In the genomic region with DNA sequence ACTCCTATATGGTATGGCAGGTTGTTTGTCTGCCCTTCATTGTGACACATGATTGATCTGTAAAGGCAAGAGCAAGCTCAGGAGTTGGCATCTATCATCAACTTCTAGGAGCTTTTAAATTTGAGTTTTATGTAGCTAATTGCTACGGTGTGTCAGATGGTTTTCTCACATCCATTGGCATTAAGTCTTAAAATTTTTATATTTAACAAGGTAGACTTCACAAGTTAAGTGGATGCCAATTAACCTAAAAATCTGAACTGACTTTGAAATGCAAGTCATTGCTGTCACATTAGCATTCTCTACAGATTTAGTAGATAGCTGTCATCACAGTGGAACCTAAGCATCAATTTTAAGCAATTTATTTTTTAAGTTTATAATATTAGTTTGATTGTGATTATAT, we compare ENCODE assay signal across 22 mouse cellular contexts.
A peak's percentile ranks its signal among the peaks of the same experiment; 100 is the strongest.
DNase-seq lines count a peak whose midpoint lies in the region; ATAC-seq and TF ChIP-seq lines count a peak whose summit lies in the region.
"Had no signal": no experiment of that assay in that cellular context is flagged by ENCODE, and none has a peak within 500 bp of the region (broad histone marks: within the 10 kb centered on the region; RNA-seq: fewer than 3 reads in every experiment).

No protein-coding gene starts in this region.

- DNase-seq in forebrain, embryonic 10.5 days (ENCODE audit: extremely low spot score, low spot score) = no peak
- no peak for DNase-seq in forebrain, embryonic 11.5 days (ENCODE audit: low spot score)
- DNase-seq in brain, embryonic 18.5 days (ENCODE audit: low read depth, low spot score) = peak; percentile 16
- peak; percentile 16 for DNase-seq in forebrain, postnatal 0 days
- DNase-seq in embryo, embryonic 9.5 days (ENCODE audit: extremely low spot score) = no peak
- DNase-seq: adrenal gland, adult 8-10 months; adrenal gland, postnatal 14 days; B cell, adult 2 months; cerebellum, adult 11-12 months; cerebellum, adult 2 months; cerebellum, adult 9-10 months; cerebellum, postnatal 10 days; cerebellum, postnatal 25 days had no signal

- H3K27ac ChIP-seq in forebrain, embryonic 13.5 days = no peak overlapping the region
- no peak overlapping the region for H3K27ac ChIP-seq in forebrain, embryonic 10.5 days
- no peak overlapping the region for H3K27ac ChIP-seq in forebrain, embryonic 15.5 days (replicated peaks)
- no peak overlapping the region for H3K27ac ChIP-seq in forebrain, embryonic 11.5 days (ENCODE audit: low read depth, low read length)
- no peak overlapping the region for H3K27ac ChIP-seq in forebrain, postnatal 0 days (ENCODE audit: low read depth, low read length)
- H3K27ac ChIP-seq in heart, embryonic 11.5 days (ENCODE audit: low read depth, low read length) = no peak overlapping the region
- H3K27ac ChIP-seq: embryonic facial prominence, embryonic 12.5 days had no signal

- H3K4me3 ChIP-seq in forebrain, embryonic 13.5 days = no peak overlapping the region
- no peak overlapping the region for H3K4me3 ChIP-seq in forebrain, embryonic 10.5 days
- no peak overlapping the region for H3K4me3 ChIP-seq in forebrain, embryonic 15.5 days
- no peak overlapping the region for H3K4me3 ChIP-seq in forebrain, embryonic 11.5 days (ENCODE audit: low read depth, low read length)
- H3K4me3 ChIP-seq in forebrain, postnatal 0 days (ENCODE audit: low read depth, low read length) = no peak overlapping the region
- no peak overlapping the region for H3K4me3 ChIP-seq in heart, embryonic 11.5 days (ENCODE audit: low read depth, low read length)
- H3K4me3 ChIP-seq: embryonic facial prominence, embryonic 12.5 days had no signal

- WGBS in forebrain, embryonic 13.5 days = 77% methylated on average over 1 of the region's 1 CpGs
- WGBS in forebrain, embryonic 10.5 days = 90% methylated on average over 1 of the region's 1 CpGs
- 37% methylated on average over 1 of the region's 1 CpGs for WGBS in forebrain, embryonic 15.5 days
- WGBS in forebrain, embryonic 11.5 days = 95% methylated on average over 1 of the region's 1 CpGs
- WGBS in forebrain, postnatal 0 days = 44% methylated on average over 1 of the region's 1 CpGs
- WGBS in heart, embryonic 11.5 days (ENCODE audit: insufficient replicate concordance) = 84% methylated on average over 1 of the region's 1 CpGs

- ATAC-seq in forebrain, embryonic 13.5 days = peak; percentile 51; the same call in 1 of the 2 replicates
- peak; percentile 53 for ATAC-seq in forebrain, embryonic 15.5 days (replicated peaks)
- ATAC-seq in forebrain, embryonic 11.5 days (replicated peaks; ENCODE audit: low FRiP score) = no peak
- peak; percentile 67; the same call in 1 of the 2 replicates for ATAC-seq in forebrain, postnatal 0 days
- ATAC-seq in heart, embryonic 11.5 days (replicated peaks; ENCODE audit: insufficient number of reproducible peaks, low FRiP score, low TSS enrichment) = no peak
- ATAC-seq: activated CD4-positive, CD25-positive, alpha-beta regulatory T cell, adult 4 months; CD4-positive, CD25-positive, alpha-beta regulatory T cell, adult 4 months; Patski had no signal

- H3K9ac ChIP-seq in forebrain, embryonic 13.5 days = no peak overlapping the region
- H3K9ac ChIP-seq in forebrain, embryonic 15.5 days (replicated peaks) = no peak overlapping the region
- no peak overlapping the region for H3K9ac ChIP-seq in forebrain, embryonic 11.5 days (ENCODE audit: low read length)
- no peak overlapping the region for H3K9ac ChIP-seq in forebrain, postnatal 0 days
- no peak overlapping the region for H3K9ac ChIP-seq in heart, embryonic 11.5 days (ENCODE audit: low read depth, low read length)
- H3K9ac ChIP-seq: embryonic facial prominence, embryonic 12.5 days had no signal

- no peaks in the 10 kb centered on the region for H3K27me3 ChIP-seq in forebrain, embryonic 13.5 days
- H3K27me3 ChIP-seq in forebrain, embryonic 10.5 days (ENCODE audit: poor library complexity, severe bottlenecking) = no peaks in the 10 kb centered on the region
- no peaks in the 10 kb centered on the region for H3K27me3 ChIP-seq in forebrain, embryonic 15.5 days
- H3K27me3 ChIP-seq in forebrain, embryonic 11.5 days (ENCODE audit: control insufficient read depth, insufficient read depth, low read length) = no peaks in the 10 kb centered on the region
- no peaks in the 10 kb centered on the region for H3K27me3 ChIP-seq in forebrain, postnatal 0 days (ENCODE audit: insufficient read depth, low read length)
- H3K27me3 ChIP-seq in heart, embryonic 11.5 days (ENCODE audit: control insufficient read depth, insufficient read depth, low read length) = no peaks in the 10 kb centered on the region
- H3K27me3 ChIP-seq: CH12.LX; embryonic facial prominence, embryonic 12.5 days; Patski had no signal

- no peak overlapping the region for H3K4me2 ChIP-seq in forebrain, embryonic 13.5 days
- H3K4me2 ChIP-seq in forebrain, embryonic 15.5 days (replicated peaks) = no peak overlapping the region
- no peak overlapping the region for H3K4me2 ChIP-seq in forebrain, embryonic 11.5 days (ENCODE audit: low read depth, low read length, severe bottlenecking)
- no peak overlapping the region for H3K4me2 ChIP-seq in forebrain, postnatal 0 days (ENCODE audit: low read depth)
- H3K4me2 ChIP-seq in heart, embryonic 11.5 days = no peak overlapping the region
- H3K4me2 ChIP-seq: embryonic facial prominence, embryonic 12.5 days had no signal

- no peaks in the 10 kb centered on the region for H3K36me3 ChIP-seq in forebrain, embryonic 13.5 days (ENCODE audit: poor library complexity, severe bottlenecking)
- no peaks in the 10 kb centered on the region for H3K36me3 ChIP-seq in forebrain, embryonic 10.5 days (replicated peaks)
- no peaks in the 10 kb centered on the region for H3K36me3 ChIP-seq in forebrain, embryonic 15.5 days
- H3K36me3 ChIP-seq in forebrain, embryonic 11.5 days (ENCODE audit: control insufficient read depth, insufficient read depth, low read length) = no peaks in the 10 kb centered on the region
- no peaks in the 10 kb centered on the region for H3K36me3 ChIP-seq in forebrain, postnatal 0 days (ENCODE audit: insufficient read depth)
- H3K36me3 ChIP-seq in heart, embryonic 11.5 days (ENCODE audit: control insufficient read depth, insufficient read depth, low read length) = no peaks in the 10 kb centered on the region
- H3K36me3 ChIP-seq: embryonic facial prominence, embryonic 12.5 days; G1E had no signal

- no peaks in the 10 kb centered on the region for H3K9me3 ChIP-seq in forebrain, embryonic 13.5 days (replicated peaks)
- H3K9me3 ChIP-seq in forebrain, embryonic 10.5 days = no peaks in the 10 kb centered on the region
- H3K9me3 ChIP-seq in forebrain, embryonic 15.5 days = no peaks in the 10 kb centered on the region
- H3K9me3 ChIP-seq in forebrain, embryonic 11.5 days (ENCODE audit: control insufficient read depth, low read length) = no peaks in the 10 kb centered on the region
- no peaks in the 10 kb centered on the region for H3K9me3 ChIP-seq in forebrain, postnatal 0 days (ENCODE audit: low read length)
- no peaks in the 10 kb centered on the region for H3K9me3 ChIP-seq in heart, embryonic 11.5 days (replicated peaks; ENCODE audit: control insufficient read depth, low read length)
- H3K9me3 ChIP-seq: embryonic facial prominence, embryonic 12.5 days; G1E had no signal

- no peak for TF ChIP-seq CTCF in forebrain, postnatal 0 days (IDR thresholded peaks at IDR 0.05; ENCODE audit: low read depth)

- H3K4me1 ChIP-seq in forebrain, embryonic 13.5 days = no peaks in the 10 kb centered on the region
- H3K4me1 ChIP-seq in forebrain, embryonic 10.5 days = no peaks in the 10 kb centered on the region
- H3K4me1 ChIP-seq in forebrain, embryonic 15.5 days = 0 out of 2 replicates have a peak, but pooled peaks cover 2% of the 10 kb centered on the region
- no peaks in the 10 kb centered on the region for H3K4me1 ChIP-seq in forebrain, embryonic 11.5 days (replicated peaks; ENCODE audit: control insufficient read depth, insufficient read depth, low read length)
- H3K4me1 ChIP-seq in forebrain, postnatal 0 days (ENCODE audit: insufficient read depth) = no peaks in the 10 kb centered on the region
- H3K4me1 ChIP-seq in heart, embryonic 11.5 days (ENCODE audit: control insufficient read depth, insufficient read depth, low read length) = no peaks in the 10 kb centered on the region
- H3K4me1 ChIP-seq: embryonic facial prominence, embryonic 12.5 days had no signal

Comparison
In these comparisons a context has a peak if more than half of its experiments do, and no peak if none do; other contexts are left out.
1. ATAC-seq: peak in forebrain, embryonic 13.5 days (single experiment), forebrain, embryonic 15.5 days (single experiment) and forebrain, postnatal 0 days (single experiment); none in forebrain, embryonic 11.5 days (single experiment) and heart, embryonic 11.5 days (single experiment).
2. DNase-seq: peak in brain, embryonic 18.5 days (single experiment) and forebrain, postnatal 0 days (single experiment); none in forebrain, embryonic 10.5 days (single experiment), forebrain, embryonic 11.5 days (single experiment) and embryo, embryonic 9.5 days (single experiment).